Mouse (Mus musculus) testis, adult 10 weeks (tissue): ENCODE results near the gene Hsp90aa1. TPM values are rescaled to one million over a fixed set of nuclear protein-coding genes. Genes with fewer than 3 reads are reported as not detected.

ENCODE experiments used
- polyA plus RNA-seq: library from polyadenylated mRNA; stranded (reverse); fragments of 350-450 nt; fragmentation: Illumina TruSeq; extraction: RNeasy Lipid Tissue Mini Kit (QIAGEN cat#74804); gene quantifications from one replicate; pipeline ENCODE4 v1.2.3, GENCODE M21; 2014; ENCODE audit warnings: low read depth, low replicate concordance

Gene Hsp90aa1
- polyA plus RNA-seq: 4,006 TPM

DNA sequence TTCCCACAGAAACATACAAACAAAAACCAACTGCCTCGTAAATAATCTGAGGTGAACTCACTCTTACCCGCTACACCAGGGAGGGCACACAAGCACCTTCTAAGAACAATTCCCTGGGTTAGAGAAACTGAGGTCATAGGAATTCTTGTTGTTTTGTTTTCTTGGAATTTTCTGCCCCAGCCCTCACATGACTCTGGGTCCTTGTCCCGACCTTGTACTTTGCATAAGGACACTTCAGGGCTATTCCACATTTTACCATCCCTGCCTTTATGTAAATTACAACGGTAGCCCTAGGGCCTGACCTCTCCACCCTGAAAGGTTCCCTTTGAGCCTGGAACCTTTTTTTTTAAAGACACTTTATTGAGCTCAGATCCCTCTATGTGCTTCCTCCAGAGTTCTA is at the start of gene Hsp90aa1:
Gene Hsp90aa1, minus strand, starts transcription at position 173 of the 400 bp plus-strand sequence.

GRCm38 (mm10) chr12:110737170-110738157 is 34.9 kb upstream of the Hsp90aa1 start, which contains the start of gene Wdr20:
Gene Wdr20, plus strand, starts transcription at chr12:110737944.

DNA sequence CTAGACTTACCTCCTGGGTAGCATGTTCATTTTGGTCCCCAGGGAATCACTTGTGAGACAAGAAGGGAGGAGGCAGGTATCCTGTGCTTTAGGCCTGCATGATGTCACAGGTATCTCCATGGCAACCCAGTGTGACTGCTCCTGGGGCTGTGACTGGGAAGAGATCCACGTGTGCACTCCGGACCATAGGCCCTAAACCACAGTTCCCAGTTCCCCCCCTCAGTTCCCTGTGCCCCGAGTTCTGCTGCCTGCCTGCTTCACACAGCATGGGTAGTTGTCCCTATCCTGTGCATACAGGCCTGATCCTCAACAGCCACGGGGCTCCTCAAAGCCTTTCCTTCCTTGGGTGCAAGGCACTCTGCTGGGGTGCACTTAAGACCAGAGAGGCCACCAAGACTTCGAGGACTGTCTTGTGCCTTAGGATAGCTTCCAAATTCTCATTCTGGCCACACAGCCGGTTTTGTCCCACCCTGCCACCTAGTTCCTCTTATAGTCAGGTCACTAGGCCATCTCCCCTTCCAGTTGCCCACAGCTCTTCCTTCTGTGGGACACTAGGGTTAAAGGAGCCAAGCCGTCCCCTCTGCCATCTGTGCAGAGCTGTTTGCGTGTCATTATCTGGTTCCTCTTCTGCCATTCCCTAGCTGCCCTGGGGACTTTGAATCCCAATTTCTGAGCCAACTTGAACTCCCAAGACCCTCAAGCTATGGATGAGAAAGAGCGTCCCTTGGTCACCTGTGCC is 19.8 kb downstream of the Hsp90aa1 start, which contains the start of gene 1700001K19Rik:
Gene 1700001K19Rik, minus strand, starts transcription at position 59 of the 739 bp plus-strand sequence.

Other genes with a start within 250 kb of the Hsp90aa1 start
- gene Dync1h1, start 101.3 kb downstream of the Hsp90aa1 start, polyA plus RNA-seq: 25.2 TPM
- gene 1700001K19Rik, start 20.1 kb downstream of the Hsp90aa1 start, polyA plus RNA-seq: 22.5 TPM
- 26.0 TPM for gene Wdr20, start 35.2 kb upstream of the Hsp90aa1 start, polyA plus RNA-seq
- 88.5 TPM for gene Mok, start 138.2 kb upstream of the Hsp90aa1 start, polyA plus RNA-seq
- 4.1 TPM for gene Zfp839, start 147.5 kb upstream of the Hsp90aa1 start, polyA plus RNA-seq
- 18.9 TPM for gene Cinp, start 186.4 kb upstream of the Hsp90aa1 start, polyA plus RNA-seq
- gene Tecpr2, start 186.5 kb upstream of the Hsp90aa1 start, polyA plus RNA-seq: 3.0 TPM